Mouse (Mus musculus): ENCODE results near the gene Fam227a.
"Not testable (repeated sequence)": the region's sequence is repeated elsewhere in the genome, so short reads cannot be mapped to it uniquely, and the experiment has no call there.

The Fam227a gene

GRCm38 (mm10) chr15:79684616-79685015, 25.9 kb upstream of the Fam227a start:
- no peak for DNase-seq (ENCODE audit: low read depth, low spot score)

- DNase-seq (ENCODE audit: low read depth, low spot score): peak; percentile 81
Measured at GRCm38 (mm10) chr15:79683707-79684465, 25.1 kb upstream of the Fam227a start.

- DNase-seq (ENCODE audit: low read depth, low spot score): no peak
Measured at GRCm38 (mm10) chr15:79683146-79683545, 24.4 kb upstream of the Fam227a start.

GRCm38 (mm10) chr15:79681973-79682372, 23.2 kb upstream of the Fam227a start:
- no peak for DNase-seq (ENCODE audit: low read depth, low spot score)

GRCm38 (mm10) chr15:79677936-79678335, 19.2 kb upstream of the Fam227a start:
- DNase-seq (ENCODE audit: low read depth, low spot score): no peak

- not testable (repeated sequence) for DNase-seq (ENCODE audit: low read depth, low spot score)
Measured at GRCm38 (mm10) chr15:79671828-79672348, 13.1 kb upstream of the Fam227a start.

GRCm38 (mm10) chr15:79670972-79671299, 12.2 kb upstream of the Fam227a start:
- no peak for DNase-seq (ENCODE audit: low read depth, low spot score)

GRCm38 (mm10) chr15:79670249-79670971, 11.7 kb upstream of the Fam227a start, which contains the start of gene Tomm22:
Gene Tomm22 (plus strand): TSS chr15:79670861.
- DNase-seq (ENCODE audit: low read depth, low spot score): peak; percentile 94

- peak; percentile 40 for DNase-seq (ENCODE audit: low read depth, low spot score)
Measured at GRCm38 (mm10) chr15:79669195-79669594, 10.4 kb upstream of the Fam227a start.

- no peak for DNase-seq (ENCODE audit: low read depth, low spot score)
Measured at GRCm38 (mm10) chr15:79664666-79665065, 5.9 kb upstream of the Fam227a start.

GRCm38 (mm10) chr15:79661852-79662251, 3.1 kb upstream of the Fam227a start:
- peak; percentile 58 for DNase-seq (ENCODE audit: low read depth, low spot score)

- DNase-seq (ENCODE audit: low read depth, low spot score): peak; percentile 96
Measured at GRCm38 (mm10) chr15:79657837-79658530, 772 bp downstream of the Fam227a start.

GRCm38 (mm10) chr15:79656451-79656850, 2.3 kb downstream of the Fam227a start:
- no peak for DNase-seq (ENCODE audit: low read depth, low spot score)

- DNase-seq (ENCODE audit: low read depth, low spot score): peak; percentile 51
Measured at GRCm38 (mm10) chr15:79651481-79651880, 7.3 kb downstream of the Fam227a start.

- DNase-seq (ENCODE audit: low read depth, low spot score): peak; percentile 35
Measured at GRCm38 (mm10) chr15:79650569-79650968, 8.2 kb downstream of the Fam227a start.

- DNase-seq (ENCODE audit: low read depth, low spot score): no peak
Measured at GRCm38 (mm10) chr15:79648130-79648529, 10.6 kb downstream of the Fam227a start.

GRCm38 (mm10) chr15:79645483-79645882, 13.3 kb downstream of the Fam227a start:
- no peak for DNase-seq (ENCODE audit: low read depth, low spot score)

GRCm38 (mm10) chr15:79641135-79641817, 17.5 kb downstream of the Fam227a start:
- no peak for DNase-seq (ENCODE audit: low read depth, low spot score)

GRCm38 (mm10) chr15:79630471-79630870, 28.3 kb downstream of the Fam227a start:
- no peak for DNase-seq (ENCODE audit: low read depth, low spot score)

GRCm38 (mm10) chr15:79619770-79620414, 38.9 kb downstream of the Fam227a start:
- no peak for DNase-seq (ENCODE audit: low read depth, low spot score)

- no peak for DNase-seq (ENCODE audit: low read depth, low spot score)
Measured at GRCm38 (mm10) chr15:79618456-79618855, 40.3 kb downstream of the Fam227a start.

Measured in 3T3-L1 (cell line).